Mouse (Mus musculus) lung, postnatal 25 days (tissue): ENCODE results near the gene Tasp1.
"Not testable (repeated sequence)": the region's sequence is repeated elsewhere in the genome, so short reads cannot be mapped to it uniquely, and the experiment has no call there.

Experiments
- DNase-seq: peaks from one replicate; pipeline ENCODE4 v3.0.0; 2022; ENCODE audit warnings: low spot score

The Tasp1 gene

DNA sequence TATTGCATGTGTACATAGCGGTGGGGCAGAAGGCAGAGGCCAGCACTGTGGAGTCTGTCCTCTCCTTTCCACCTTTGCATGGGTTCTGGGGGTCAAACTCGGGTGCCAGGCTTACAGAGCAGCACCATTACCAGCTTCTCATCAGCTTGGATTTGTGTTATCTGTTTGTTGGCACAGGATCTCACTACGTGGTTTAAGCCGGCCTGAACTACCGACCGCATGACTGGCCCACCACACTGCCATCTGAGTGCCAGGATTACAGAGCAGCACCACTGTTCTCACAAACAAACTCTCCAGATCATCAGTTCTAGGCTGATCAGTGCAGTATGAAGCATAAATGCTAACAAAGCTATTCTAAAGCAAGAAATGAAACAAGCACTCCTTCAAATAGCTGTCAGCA lies 8.5 kb downstream of the Tasp1 start:
- no peak for DNase-seq

DNA sequence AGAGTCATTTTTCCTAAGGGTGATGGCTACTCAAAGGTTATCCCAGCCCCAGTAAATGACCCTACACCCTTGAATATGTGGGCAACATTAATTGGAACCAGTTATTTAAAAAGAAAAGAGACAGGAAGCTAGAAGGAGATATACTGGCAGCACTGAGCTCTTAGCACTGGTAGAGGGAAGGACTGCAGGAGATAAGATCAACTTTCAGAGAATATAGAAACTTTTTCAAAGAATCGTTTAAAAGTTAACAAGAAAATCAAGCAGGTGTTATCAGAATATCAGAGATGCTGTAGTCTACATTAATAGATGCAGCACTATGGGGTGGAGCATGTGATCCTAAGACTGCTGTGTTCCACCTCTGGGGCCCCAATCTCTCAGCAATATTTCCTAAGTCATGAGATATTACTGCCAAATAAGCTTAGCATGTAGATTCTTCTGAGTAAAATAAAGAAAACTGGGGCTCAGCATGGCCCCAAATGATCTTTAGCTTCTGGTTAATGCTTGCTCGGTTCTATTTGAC lies 14.9 kb downstream of the Tasp1 start:
- no peak for DNase-seq

DNA sequence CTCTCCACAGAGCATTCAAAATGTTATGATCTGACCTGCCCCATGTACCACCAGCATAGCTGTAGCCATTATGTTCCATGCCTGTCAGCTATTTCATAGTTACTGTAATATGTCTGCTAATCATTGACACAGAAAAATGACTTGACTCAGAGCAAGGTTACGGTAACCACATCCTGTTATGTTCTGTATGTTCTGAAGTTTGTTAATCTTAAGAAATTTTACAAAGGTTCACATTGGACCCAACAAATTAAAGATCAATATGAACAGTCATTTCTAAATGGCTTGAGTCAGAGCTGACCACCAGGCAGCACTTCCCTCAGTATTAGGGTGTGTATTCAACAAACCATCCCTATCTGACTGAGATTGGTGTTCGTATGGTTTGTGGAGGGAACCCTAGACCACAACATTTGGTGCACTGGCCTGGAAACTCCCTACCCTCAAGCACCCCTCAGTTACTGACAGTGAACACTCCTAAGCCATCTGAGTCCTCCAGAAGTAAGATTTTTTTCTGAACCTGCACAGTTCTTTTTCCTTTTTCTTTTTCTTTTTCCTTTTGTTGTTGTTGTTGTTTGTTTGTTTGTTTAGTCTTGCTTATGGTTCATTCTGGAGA lies 24.0 kb downstream of the Tasp1 start:
- no peak for DNase-seq

DNA sequence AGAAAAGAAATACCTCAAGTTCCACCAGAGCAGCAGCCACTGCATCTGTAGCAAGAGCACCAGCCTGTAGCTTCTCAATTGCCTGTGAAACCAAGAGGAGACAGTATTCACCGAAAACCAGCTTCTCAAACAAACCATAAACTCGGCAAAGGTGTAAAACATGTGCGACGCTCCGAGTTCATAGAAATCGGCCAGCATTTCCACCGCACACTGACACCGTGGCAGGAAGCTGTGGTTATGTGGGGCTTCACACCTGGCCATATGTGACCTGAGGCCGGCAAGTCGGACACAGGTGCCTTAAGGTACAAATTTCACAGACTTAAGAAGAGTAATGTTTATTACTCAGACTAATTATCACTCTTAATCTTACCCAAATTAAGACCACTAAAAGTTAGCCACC lies 24.5 kb downstream of the Tasp1 start:
- no peak for DNase-seq

DNA sequence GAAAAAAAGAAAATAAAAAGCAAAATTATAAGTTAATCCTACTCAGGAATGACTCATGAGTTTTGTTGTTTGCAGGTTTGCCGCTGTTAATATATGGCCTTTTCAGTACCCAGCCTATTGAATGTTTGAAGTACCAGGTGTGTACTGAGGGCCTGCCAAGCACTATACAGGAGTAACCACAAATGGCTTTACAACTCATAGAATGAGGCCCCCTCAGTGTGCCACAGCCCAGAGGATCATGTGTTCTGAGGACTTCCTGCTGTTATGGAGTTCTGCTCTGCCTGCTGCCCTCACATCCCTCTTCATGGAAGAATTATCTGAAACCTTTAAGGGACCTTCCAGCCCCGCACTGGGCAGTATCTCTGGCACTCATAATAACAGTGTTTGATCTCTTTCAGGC lies 29.1 kb downstream of the Tasp1 start:
- no peak for DNase-seq

DNA sequence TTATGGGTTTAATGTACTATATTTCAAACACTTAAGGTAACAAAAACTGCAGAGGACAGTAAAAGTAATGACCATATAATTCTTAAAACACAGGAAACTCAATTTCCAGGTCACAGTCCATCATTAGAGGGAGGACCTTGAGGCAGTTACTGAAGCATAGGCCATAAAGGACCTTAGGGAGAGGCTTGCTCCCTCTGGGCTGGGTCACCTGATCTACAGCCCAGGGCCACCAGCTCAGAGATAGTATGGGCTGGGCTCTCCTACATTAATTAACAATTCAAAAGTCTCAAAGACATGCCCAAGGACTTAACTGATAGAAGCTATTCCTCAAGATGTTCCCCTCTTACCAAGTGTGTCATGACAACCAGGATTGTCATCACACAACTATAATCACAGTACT lies 29.8 kb downstream of the Tasp1 start:
- no peak for DNase-seq

DNA sequence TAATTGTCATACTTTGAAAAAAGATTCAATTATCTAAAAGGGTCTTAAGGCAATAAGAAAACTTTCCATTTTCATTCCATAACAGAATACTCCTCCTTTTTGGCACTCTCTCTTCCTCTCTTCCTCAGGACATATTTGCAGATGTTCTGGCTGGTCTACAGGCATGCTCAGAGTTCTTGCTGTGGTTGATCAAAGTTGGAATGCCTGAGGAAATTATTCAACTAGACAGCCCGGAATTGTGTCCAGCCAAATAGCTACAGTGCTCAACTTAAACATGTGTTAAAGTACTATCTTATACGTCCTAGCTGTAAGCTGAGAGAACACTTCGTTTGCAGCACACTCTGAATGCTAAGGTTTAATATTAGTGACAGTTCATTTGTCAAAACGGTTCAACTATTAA lies 41.7 kb downstream of the Tasp1 start:
- peak; percentile 24 for DNase-seq

DNA sequence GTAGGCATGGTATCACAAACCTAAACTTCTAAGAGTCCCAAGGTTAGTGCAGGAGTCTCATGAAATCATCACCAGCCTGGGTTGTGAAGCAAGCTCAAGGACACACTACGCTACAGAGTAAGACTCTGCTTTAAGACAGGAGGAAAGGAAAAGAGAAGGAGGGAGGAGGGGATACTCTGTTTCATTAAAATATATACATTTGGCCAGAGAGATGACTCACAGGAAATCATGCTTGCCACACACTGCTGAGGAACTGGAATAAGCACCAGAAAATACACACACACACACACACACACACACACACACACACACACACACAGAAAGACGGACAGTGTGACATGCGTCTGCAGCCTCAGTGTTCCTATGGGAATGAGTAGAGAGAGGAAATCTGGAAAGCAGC lies 59.2 kb downstream of the Tasp1 start:
- no peak for DNase-seq

DNA sequence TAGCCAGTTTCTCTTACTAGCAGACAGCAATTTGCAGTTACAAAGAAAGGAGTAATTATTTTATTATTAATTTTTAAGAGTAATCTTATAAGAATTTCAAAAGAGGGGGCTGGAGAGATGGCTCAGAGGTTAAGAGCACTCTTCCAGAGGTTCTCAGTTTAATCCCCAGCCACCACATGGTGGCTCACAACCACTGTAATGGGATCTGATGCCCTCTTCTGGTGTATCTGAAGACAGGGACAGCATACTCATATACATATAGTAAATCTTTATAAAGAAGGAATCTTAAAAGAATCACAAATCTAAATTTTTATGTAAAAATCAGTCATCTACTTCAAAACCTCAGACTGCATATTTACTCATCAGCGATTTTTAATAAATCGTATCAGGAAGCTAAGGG lies 68.4 kb downstream of the Tasp1 start:
- no peak for DNase-seq

DNA sequence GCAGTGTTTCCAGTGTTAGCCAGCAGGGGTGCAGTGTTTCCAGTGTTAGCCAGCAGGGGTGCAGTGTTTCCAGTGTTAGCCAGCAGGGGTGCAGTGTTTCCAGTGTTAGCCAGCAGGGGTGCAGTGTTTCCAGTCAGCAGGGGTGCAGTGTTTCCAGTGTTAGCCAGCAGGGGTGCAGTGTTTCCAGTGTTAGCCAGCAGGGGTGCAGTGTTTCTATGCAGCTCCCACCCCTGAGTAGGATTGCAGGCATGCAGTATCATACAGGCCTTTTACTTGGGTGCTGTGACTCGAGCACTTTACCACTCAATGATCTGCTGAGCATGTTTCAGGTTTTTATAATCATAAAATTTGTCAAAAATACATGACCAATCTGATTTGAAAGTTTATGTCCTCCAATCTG lies 76.7 kb downstream of the Tasp1 start:
- DNase-seq, result not testable (repeated sequence)

DNA sequence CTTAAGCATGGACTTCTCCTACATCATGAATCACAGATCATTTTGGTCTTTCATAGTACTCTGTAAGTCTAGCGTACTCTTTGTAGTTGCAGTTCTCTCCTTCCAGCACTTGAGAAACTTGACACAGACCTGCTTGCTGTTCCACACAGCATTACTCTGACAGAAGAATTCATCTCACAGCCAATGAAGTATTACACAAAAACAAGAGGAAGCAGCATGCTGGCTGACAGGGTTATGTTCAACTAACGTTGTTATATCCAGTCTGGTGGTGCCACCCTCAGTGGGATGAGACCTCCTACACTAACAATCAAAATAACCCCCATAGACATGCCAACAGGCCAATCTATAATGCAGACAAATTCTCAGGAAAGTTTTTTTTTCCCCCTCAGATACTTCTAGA lies 99.2 kb downstream of the Tasp1 start:
- DNase-seq, result peak; percentile 5

DNA sequence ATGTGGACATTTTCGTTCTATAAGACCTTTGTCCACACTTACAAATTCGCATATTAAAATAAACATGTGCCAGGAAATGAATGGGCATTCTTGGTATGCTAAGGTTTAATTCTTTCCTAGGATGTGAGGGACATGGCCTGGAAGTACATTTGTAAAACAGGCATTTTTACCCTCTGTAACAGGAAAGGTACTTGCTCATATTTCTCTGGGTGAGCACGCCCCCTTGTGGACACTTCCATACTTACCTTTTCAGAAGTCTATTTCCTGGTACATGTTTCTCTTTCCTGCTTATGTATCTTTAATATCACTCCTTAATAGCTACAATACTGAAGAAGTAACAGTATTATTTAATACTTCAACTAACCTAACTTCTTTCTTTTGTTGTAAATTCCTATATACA lies 100.3 kb downstream of the Tasp1 start:
- DNase-seq, result peak; percentile 46

DNA sequence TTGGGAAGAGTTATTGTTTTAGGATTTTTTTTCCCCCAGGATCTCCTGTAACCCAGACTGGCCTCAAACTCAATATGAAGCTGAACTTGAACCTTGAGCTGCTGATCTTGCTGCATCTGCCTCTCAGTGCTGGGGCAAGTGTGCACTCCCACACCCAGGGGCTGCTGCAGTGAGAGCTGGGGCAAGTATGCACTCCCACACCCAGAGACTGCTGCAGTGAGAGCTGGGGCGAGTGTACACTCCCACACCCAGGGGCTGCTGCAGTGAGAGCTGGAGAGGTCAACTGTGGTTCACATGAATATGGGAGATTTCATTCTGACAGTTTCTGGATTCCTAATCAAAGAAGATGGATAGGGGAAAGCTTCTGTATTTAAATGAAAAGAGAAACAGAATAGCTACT lies 117.8 kb downstream of the Tasp1 start:
- no peak for DNase-seq

DNA sequence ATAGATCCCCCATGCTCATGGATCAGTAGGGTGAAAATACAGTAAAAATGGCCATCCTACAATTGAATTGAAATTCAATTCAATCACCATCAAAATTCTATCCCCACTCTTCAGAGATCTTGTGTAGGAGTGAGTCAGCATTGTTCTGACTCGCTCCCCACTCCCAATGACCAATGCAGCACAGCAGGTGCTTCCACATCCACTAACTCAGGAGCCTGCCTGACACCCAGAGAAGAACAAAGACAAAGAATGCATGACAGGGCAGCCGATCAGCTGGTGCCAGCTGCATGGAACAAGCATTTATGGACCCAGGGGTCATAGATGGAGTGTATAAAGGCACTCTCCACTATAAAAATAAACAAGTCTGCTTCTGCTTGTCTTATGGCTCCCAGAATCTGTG lies 129.0 kb downstream of the Tasp1 start:
- no peak for DNase-seq

DNA sequence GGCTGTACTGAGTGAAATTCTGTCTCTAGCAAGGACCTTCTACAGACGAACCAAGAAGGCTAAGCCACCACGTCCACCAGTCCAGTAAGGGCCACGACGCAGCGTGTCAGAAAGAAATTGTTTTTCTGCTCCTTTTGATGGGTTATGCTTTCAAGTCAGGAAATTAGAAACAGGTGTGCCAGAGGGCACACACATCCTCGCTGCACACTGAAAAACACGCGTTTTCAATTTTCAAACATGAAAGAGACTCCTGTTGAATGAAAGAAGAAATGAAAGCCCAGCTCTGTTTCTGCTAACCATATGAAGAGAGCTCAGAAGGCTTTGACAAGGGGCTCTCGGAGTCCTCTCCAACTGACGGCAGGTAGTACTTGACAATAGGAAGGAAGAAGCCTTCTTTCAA lies 132.0 kb downstream of the Tasp1 start:
- peak; percentile 5 for DNase-seq

DNA sequence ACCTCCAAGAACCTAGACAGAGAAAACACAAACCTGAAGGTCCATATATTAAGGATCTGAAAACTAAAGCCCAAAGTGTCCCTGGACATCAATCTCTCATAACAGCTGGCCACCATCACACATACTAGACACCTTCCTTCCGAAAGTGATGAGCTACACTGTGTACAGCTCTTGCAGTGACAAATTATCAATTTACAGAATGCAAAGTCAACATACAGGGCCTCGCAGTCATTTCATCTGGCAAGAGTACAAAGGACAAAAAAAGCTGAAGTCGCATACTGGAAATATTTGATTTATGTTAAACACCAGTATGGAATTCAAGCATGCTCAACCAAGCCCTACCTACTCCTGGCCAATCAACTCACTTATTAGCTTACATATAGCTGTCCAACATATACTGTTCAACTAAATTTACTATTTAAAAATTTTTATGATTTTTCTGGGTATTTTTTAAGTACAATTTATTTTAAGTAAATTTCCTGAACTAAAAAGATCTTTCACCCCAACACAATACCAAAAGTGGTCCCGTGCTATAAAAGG lies 132.5 kb downstream of the Tasp1 start:
- DNase-seq, result no peak

DNA sequence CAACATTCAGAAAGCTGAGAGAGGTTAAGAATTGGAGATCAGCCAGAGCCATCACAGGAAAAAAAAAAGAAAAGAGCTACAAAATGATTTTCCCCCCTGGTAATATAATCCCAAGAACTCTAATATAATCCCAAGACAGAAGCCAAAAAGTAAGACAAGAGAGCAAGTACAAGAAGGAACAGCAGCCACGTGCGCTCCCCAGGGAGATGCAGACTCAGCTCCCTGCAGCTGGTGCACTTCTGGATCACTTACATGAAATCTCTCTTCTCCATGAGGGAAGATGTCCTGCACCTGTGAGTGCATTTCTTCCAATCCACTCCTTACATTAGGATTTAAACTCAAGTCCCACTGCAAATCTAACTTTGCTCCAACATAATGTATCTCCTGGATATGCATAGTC lies 134.4 kb downstream of the Tasp1 start:
- DNase-seq, result no peak

DNA sequence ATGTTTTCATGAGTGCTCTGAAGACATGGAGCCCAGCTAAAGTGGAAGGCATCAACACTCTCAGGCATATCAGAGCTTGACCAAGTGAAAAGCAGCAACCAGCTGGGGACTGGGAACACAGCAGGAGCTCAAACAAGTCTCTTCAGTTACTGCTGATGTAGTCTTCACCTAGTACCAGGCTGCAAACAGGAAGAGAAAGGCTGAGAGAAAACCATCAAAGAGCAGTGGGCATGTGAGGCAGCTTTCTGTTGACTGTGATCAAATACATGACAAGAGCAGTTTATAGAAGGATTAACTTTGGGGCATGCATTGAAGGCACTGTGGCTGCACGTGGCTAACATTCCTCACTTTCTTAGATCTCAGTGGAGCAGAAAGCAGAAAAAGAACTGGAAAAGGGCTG lies 141.7 kb downstream of the Tasp1 start:
- no peak for DNase-seq

DNA sequence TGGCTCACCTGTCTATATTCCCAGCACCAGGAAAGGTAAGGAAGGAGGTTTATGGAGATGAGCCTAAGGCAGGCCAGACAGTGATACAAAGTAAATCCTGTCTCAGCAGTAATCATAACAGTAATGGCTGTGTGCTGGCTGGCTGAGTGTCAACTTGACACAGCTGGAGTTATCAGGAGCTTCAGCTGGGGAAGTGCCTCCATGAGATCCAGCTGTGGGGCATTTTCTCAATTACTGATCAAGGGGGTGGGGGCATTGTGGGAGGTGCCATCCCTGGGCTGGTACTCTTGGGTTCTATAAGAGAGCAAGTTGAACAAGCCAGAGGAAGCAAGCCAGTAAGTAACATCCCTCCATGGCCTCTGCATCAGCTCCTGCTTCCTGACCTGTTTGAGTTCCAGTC lies 145.2 kb downstream of the Tasp1 start:
- DNase-seq, result not testable (repeated sequence)

DNA sequence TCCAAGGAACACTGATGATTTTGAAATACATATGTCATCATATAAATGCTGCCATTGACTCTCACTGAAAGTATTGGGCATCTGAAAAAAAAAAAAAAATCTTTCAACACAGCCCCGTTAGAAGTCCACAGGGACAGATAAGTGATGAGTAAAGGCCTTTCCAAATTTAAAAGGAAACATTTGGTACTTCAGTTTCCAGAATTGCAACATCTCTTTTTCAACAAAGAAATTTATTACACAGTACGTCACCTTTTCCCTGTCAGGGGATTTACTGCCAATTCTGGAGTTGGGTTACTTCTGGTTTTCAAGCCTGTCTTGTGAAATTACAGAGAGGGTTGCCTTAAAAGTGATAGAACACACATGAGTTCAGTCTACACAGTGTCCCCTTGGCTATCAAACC lies 146.8 kb downstream of the Tasp1 start:
- DNase-seq, result peak; percentile 68

DNA sequence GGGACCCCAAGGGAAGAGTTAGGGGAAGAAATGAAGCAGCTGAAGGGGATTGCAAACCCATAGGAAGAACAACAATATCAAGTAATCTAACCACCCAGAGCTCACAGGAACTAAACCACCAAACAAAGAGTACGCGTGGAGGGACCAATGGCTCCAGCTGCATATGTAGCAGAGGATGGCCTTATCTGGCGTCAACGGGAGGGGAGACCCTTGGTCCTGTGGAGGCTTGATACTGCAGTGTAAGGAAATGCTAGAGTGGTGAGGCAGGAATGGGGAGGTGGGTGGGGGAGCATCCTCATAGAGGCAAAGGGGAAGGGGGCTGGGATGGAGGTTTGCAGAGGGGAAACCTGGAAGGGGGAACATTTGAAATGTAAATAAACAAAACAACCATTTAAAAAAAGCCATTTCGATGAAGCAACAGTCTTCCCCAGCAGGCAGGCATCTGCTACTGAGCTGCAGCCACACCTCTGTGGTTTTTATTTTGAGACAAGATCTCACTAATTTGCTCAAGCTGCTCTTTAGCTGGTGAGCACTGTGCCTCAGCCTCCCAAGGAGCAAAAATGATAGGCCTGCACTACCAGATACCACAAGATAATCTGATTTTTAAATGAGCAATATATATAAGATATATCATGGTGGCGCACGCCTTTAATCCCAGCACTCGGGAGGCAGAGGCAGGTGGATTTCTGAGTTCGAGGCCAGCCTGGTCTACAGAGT lies 160.0 kb downstream of the Tasp1 start:
- no peak for DNase-seq

DNA sequence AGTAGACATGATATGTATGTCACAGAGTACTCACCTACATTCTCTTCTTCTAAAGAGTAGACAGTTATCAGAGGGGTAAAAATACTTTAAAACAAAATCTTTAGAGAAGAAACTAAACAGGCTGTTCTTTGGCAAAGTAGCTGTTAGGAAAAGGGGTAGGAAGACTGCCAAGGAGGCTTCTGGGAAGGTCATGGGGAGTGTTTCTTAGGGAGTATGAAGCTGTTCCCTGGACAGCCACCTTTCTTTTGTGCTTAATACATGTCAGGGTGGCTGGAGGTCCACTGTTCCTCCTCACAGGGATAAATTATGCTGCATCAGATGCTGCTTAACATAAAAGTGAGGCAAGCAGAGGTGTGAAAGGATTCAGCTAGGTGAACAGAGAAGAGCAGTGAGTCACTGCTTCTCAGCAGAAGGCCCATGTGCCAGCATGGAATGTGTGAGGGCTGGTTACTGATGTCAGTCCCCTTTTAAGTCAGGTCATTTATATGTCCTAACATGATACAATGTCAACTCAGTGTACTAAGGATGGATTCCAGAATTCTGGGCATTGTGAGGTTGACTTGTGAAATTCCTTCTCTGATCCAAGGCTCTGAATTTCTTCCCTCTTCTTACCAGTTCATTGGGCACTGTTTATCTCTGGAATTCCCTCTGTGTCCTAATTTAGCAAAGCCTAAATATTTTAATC lies 175.1 kb downstream of the Tasp1 start:
- peak; percentile 37 for DNase-seq

DNA sequence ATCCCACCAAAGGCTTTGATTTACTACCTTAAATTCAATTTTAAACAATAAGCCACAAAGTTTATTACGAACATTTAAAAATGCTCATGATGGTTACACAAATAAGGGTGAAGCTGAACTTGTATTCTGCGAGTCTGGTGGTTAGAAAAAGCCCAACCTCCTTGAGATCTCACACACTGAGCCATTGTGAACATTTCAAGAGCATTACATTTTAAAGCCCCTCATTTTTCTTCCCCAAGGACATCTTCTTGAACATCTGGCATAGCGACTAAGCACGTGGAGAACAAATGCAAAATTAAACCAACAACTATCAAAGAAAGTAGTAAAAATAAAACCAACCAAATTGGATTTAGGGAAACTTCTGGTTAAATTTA lies 182.4 kb downstream of the Tasp1 start:
- no peak for DNase-seq
